Mouse (Mus musculus): Measurements from ENCODE around the gene Commd1. TPM values are rescaled to one million over a fixed set of nuclear protein-coding genes. Genes with fewer than 3 reads are reported as not detected.

Gene Commd1
- polyA plus RNA-seq, 1 experiment from 2014 or later, result 217 TPM

DNA sequence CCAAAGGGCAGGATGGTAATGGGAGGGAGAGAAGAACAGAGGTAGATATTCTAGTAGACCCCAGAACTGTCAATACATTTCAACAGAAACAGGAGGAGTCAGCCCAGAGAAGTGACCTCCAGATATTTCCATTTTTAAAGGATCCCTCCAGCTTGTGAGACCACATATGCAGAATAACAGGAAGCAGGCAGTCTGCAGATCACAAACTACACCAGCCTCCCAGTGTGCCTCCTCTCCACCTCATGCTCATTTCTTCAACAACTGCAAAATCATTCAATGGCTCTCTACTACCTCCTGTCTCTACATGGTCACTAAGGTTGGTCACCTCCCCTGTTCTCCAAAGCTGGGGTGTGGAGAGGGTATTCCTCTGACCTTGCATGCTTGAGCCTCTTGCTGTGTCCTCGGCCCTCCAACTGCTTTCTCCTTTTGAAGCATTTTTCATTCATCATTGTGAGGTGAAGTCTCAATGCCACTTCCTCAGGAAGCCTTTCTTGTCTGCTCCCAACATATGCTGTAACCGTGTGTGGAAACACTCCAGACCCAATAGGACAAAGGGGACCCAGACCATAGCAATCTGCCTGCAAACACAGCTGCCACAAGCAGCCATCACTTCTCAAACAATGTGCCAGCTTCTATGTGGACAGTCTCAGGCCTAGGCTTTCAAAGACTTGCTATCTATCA is 128.6 kb downstream of the Commd1 start:
- TF ChIP-seq EP300 (IDR thresholded peaks at IDR 0.05) (no peak), CTCF (IDR thresholded peaks at IDR 0.05) (no peak)
- H3K36me3 ChIP-seq (ENCODE audit: insufficient read depth, low read length), result no peaks in the 10 kb centered on the region
- H3K4me2 ChIP-seq (replicated peaks; ENCODE audit: low read depth, low read length), result 0 out of 2 replicates have a peak overlapping the region, but pooled peaks have one; percentile 0
- ATAC-seq, result peak; percentile 24; the same call in 1 of the 2 replicates
- no peaks in the 10 kb centered on the region for H3K27me3 ChIP-seq (replicated peaks; ENCODE audit: insufficient read depth, low read length)
- no peak overlapping the region for H3K4me3 ChIP-seq (ENCODE audit: low read depth, low read length)
- 28% methylated on average over 2 of the region's 2 CpGs for WGBS
- no peak overlapping the region for H3K9ac ChIP-seq (replicated peaks; ENCODE audit: low read depth)
- H3K4me1 ChIP-seq (ENCODE audit: insufficient read depth, low read depth, low read length), result peaks cover 40% of the 10 kb centered on the region
- peak overlapping the region; percentile 21 for H3K27ac ChIP-seq (ENCODE audit: low read length)
- no peaks in the 10 kb centered on the region for H3K9me3 ChIP-seq (ENCODE audit: low read length)
- DNase-seq (ENCODE audit: low spot score), result no peak

DNA sequence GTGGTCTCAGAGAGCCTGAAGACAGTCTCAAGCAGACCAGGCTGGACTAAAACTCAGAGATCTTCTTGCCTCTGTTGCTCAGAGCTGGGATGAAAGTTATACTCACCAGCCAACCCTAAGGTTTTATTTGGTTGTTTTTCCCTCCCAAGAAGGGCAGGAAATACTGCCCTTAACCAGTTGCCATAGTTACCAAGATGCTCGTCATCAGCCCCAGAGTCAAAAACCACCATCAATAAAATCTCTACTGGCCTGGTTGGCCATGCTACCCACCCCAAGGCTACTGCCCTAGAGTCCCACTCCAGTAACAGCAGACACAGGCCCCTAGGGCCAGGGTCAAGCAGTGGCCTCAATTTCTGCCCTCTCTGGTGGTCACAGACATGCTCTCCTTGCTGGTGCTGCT is 129.7 kb downstream of the Commd1 start:
- TF ChIP-seq EP300 (IDR thresholded peaks at IDR 0.05) (no peak), CTCF (IDR thresholded peaks at IDR 0.05) (no peak)
- Histone ChIP-seq H3K27ac (ENCODE audit: low read length) (0 out of 2 replicates have a peak overlapping the region, but pooled peaks have one; percentile 21), H3K4me2 (replicated peaks; ENCODE audit: low read depth, low read length) (no peak overlapping the region), H3K4me1 (ENCODE audit: insufficient read depth, low read depth, low read length) (peaks cover 50% of the 10 kb centered on the region), H3K27me3 (replicated peaks; ENCODE audit: insufficient read depth, low read length) (no peaks in the 10 kb centered on the region), H3K9ac (replicated peaks; ENCODE audit: low read depth) (no peak overlapping the region), H3K9me3 (ENCODE audit: low read length) (no peaks in the 10 kb centered on the region), H3K4me3 (ENCODE audit: low read depth, low read length) (no peak overlapping the region), H3K36me3 (ENCODE audit: insufficient read depth, low read length) (no peaks in the 10 kb centered on the region)
- ATAC-seq (no peak), DNase-seq (ENCODE audit: low spot score) (no peak)
- WGBS, result 68% methylated on average over 1 of the region's 1 CpGs

DNA sequence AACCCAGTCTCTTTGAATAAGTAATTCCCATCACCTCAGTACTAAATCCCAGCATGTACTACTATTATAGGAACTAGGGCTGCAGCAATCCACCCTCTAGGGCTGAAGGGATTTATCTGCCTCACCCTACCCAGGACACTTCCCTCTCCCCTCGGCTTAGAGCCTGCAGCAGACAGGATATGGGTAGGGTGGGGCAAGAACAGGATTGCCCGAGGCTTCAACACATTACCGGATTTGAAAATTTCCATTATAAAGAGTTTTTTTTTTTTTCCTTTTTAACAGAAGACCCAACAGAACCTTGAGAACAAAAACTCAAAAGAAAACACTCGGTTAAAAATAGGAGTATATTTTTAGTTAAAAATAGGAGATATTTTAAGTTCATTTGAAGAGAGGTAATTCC is 130.8 kb downstream of the Commd1 start:
- Histone ChIP-seq H3K27me3 (replicated peaks; ENCODE audit: insufficient read depth, low read length) (no peaks in the 10 kb centered on the region), H3K4me3 (ENCODE audit: low read depth, low read length) (no peak overlapping the region), H3K27ac (ENCODE audit: low read length) (peak overlapping the region; percentile 33; the same call in 1 of the 2 replicates), H3K36me3 (ENCODE audit: insufficient read depth, low read length) (no peaks in the 10 kb centered on the region), H3K9me3 (ENCODE audit: low read length) (no peaks in the 10 kb centered on the region), H3K4me2 (replicated peaks; ENCODE audit: low read depth, low read length) (no peak overlapping the region), H3K4me1 (ENCODE audit: insufficient read depth, low read depth, low read length) (peaks cover 55% of the 10 kb centered on the region), H3K9ac (replicated peaks; ENCODE audit: low read depth) (no peak overlapping the region)
- DNase-seq (ENCODE audit: low spot score), result no peak
- WGBS, result 30% methylated on average over 4 of the region's 4 CpGs
- peak; percentile 41; the same call in 1 of the 2 replicates for ATAC-seq
- TF ChIP-seq EP300 (IDR thresholded peaks at IDR 0.05), result no peak
- TF ChIP-seq CTCF (IDR thresholded peaks at IDR 0.05), result no peak

DNA sequence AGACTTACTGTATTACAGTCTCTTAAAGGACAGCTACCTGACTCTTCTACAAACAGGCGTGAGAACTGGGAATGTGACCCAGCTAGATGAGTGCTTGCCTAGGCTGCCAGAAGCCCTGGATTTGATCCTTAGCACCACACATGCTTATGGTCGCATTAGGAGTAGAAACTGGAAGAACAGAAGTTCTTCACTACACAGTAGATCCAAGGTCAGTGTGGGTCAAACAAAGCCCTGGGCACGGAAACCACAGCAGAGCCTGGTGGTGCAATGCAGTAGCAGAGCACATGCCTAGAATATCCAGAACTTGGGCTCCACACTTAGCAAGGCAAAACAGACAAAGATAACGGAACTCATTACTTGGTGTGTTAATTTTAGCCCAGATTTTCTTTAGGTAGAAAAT is 132.1 kb downstream of the Commd1 start:
- no peak overlapping the region for H3K27ac ChIP-seq (ENCODE audit: low read length)
- peaks cover 64% of the 10 kb centered on the region for H3K4me1 ChIP-seq (ENCODE audit: insufficient read depth, low read depth, low read length)
- no peak overlapping the region for H3K4me3 ChIP-seq (ENCODE audit: low read depth, low read length)
- H3K4me2 ChIP-seq (replicated peaks; ENCODE audit: low read depth, low read length), result no peak overlapping the region
- H3K36me3 ChIP-seq (ENCODE audit: insufficient read depth, low read length), result no peaks in the 10 kb centered on the region
- no peak for DNase-seq (ENCODE audit: low spot score)
- H3K27me3 ChIP-seq (replicated peaks; ENCODE audit: insufficient read depth, low read length), result no peaks in the 10 kb centered on the region
- 45% methylated on average over 4 of the region's 4 CpGs for WGBS
- H3K9me3 ChIP-seq (ENCODE audit: low read length), result no peaks in the 10 kb centered on the region
- TF ChIP-seq CTCF (IDR thresholded peaks at IDR 0.05), result 0 out of 2 replicates have a peak, but pooled peaks have one; percentile 14
- TF ChIP-seq EP300 (IDR thresholded peaks at IDR 0.05), result no peak
- ATAC-seq, result no peak
- H3K9ac ChIP-seq (replicated peaks; ENCODE audit: low read depth), result no peak overlapping the region

DNA sequence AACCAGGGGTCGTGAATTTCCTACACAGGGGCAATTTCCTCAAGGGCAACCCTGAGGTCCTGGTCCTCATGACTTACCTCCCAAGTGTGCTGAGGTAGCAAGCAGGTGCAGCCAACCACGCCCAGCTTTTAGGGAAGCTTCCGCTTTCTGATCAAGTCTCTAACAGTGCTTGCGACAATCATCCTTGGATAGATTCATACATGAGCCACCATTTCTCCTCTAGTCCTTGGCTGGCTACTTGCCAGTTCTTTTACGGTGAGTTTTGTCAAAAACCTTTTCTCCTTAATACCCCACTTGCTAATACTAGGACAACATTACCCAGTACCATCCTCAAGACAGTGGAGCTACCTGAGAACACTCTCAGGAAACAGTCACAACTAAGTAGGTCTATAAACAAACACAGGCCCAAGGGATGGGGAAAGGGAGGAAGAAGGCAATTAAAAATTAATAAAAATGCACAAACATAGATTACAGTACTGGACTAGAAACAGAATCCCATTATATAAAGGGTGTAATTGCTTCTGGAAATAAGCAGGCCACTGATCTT is 133.5 kb downstream of the Commd1 start:
- 61% methylated on average over 5 of the region's 5 CpGs for WGBS
- Histone ChIP-seq H3K9ac (replicated peaks; ENCODE audit: low read depth) (no peak overlapping the region), H3K36me3 (ENCODE audit: insufficient read depth, low read length) (no peaks in the 10 kb centered on the region), H3K4me2 (replicated peaks; ENCODE audit: low read depth, low read length) (no peak overlapping the region), H3K27ac (ENCODE audit: low read length) (peak overlapping the region; percentile 65), H3K9me3 (ENCODE audit: low read length) (no peaks in the 10 kb centered on the region), H3K4me1 (ENCODE audit: insufficient read depth, low read depth, low read length) (peaks cover 74% of the 10 kb centered on the region), H3K4me3 (ENCODE audit: low read depth, low read length) (no peak overlapping the region), H3K27me3 (replicated peaks; ENCODE audit: insufficient read depth, low read length) (no peaks in the 10 kb centered on the region)
- no peak for DNase-seq (ENCODE audit: low spot score)
- TF ChIP-seq CTCF (IDR thresholded peaks at IDR 0.05) (no peak), EP300 (IDR thresholded peaks at IDR 0.05) (no peak)
- ATAC-seq, result no peak

DNA sequence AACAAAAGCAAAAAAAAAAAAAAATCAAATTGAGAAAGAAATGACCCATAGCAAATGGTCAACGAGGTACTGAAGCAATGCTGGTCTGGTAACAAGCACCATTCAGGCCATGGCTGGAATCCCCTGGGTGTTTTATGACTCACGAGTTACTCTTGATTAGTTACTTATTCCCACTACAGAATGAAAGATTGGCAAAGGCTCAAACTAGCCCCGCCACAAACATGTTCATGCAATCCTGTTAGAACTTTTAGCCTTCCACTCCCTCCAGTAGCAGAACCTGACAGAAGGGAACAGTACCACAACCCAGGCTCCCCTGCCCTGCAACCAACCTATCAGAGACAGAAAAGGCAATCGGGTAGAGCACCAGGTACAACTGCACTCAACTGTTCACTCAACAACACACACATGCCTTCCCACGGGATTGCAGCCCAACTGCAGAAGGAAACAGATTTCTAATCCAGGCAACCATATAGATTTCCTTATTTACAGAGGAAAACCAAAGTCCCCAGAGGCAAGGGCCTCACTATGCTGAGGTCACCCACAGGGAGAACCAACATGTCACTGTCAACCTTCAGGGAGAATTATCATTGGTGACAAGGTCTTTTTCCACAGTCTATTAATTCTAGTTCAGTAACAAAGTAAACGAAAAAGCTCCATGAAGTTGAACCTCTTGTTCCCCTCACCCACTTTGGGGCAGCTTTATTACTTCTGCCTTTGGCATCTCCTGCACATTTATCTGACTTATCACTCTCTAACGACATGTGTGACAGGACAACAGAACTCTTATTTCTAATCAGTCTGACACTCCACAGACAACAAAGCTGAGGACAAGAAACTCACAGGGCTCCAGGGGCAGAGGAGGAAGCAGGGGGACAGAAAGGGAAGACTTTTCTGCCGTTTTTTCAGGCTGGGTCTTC is 134.2 kb downstream of the Commd1 start:
- peaks cover 75% of the 10 kb centered on the region for H3K4me1 ChIP-seq (ENCODE audit: insufficient read depth, low read depth, low read length)
- H3K27me3 ChIP-seq (replicated peaks; ENCODE audit: insufficient read depth, low read length), result no peaks in the 10 kb centered on the region
- 27% methylated on average over 8 of the region's 8 CpGs for WGBS
- no peak overlapping the region for H3K9ac ChIP-seq (replicated peaks; ENCODE audit: low read depth)
- DNase-seq (ENCODE audit: low spot score), result peak; percentile 89
- no peaks in the 10 kb centered on the region for H3K36me3 ChIP-seq (ENCODE audit: insufficient read depth, low read length)
- ATAC-seq, result peak; percentile 74
- TF ChIP-seq CTCF (IDR thresholded peaks at IDR 0.05) (no peak), EP300 (IDR thresholded peaks at IDR 0.05) (peak; percentile 72)
- no peak overlapping the region for H3K4me3 ChIP-seq (ENCODE audit: low read depth, low read length)
- H3K4me2 ChIP-seq (replicated peaks; ENCODE audit: low read depth, low read length), result no peak overlapping the region
- H3K9me3 ChIP-seq (ENCODE audit: low read length), result no peaks in the 10 kb centered on the region
- peak overlapping the region; percentile 65 for H3K27ac ChIP-seq (ENCODE audit: low read length)

Measured in lung, postnatal 0 days (tissue).